Mouse (Mus musculus) midbrain, embryonic 11.5 days (tissue): ENCODE measurements at regions not wholly inside any gene's neighbourhood (a gene's known extent, or its start where the extent isn't known, plus 50 kb on each side); places are given as distances from the start of the nearest gene placed in this dataset.

Source experiments
- ATAC-seq: fragments of 200-750 bp; cut with Nextera tagmentation; 2 replicates; pipeline ENCODE4 v1.8.0; 2017; ENCODE audit warnings: moderate TSS enrichment, moderate library complexity; ENCODE audit not compliant: low FRiP score
- DNase-seq: peaks from one replicate; pipeline ENCODE4 v3.0.0; 2015; ENCODE audit warnings: low spot score; ENCODE audit errors: missing footprints
- H3K27ac ChIP-seq: fragments of 300-500 bp; sonication (generic); 2 replicates; pipeline ENCODE4 v1.5.1; 2014; ENCODE audit warnings: low read depth, low read length
- H3K27me3 ChIP-seq: fragments of 300-500 bp; sonication (generic); 2 replicates; pipeline ENCODE4 v1.6.1; 2014; ENCODE audit warnings: mild to moderate bottlenecking, low read length, moderate library complexity, mixed read lengths; ENCODE audit not compliant: control insufficient read depth, insufficient read depth
- H3K36me3 ChIP-seq: fragments of 300-500 bp; sonication (generic); 2 replicates; pipeline ENCODE4 v1.6.1; 2014; ENCODE audit warnings: mild to moderate bottlenecking, low read length, moderate library complexity, mixed read lengths; ENCODE audit not compliant: control insufficient read depth, insufficient read depth
- H3K4me1 ChIP-seq: fragments of 300-500 bp; sonication (generic); 2 replicates; pipeline ENCODE4 v1.6.1; 2014; ENCODE audit warnings: low read length; ENCODE audit not compliant: control insufficient read depth, insufficient read depth
- H3K4me2 ChIP-seq: fragments of 300-500 bp; sonication (generic); 2 replicates; pipeline ENCODE4 v1.6.1; 2014; ENCODE audit warnings: mild to moderate bottlenecking, moderate library complexity
- H3K4me3 ChIP-seq: fragments of 300-500 bp; sonication (generic); 2 replicates; pipeline ENCODE4 v1.5.1; 2014; ENCODE audit warnings: low read depth, low read length
- H3K9ac ChIP-seq: fragments of 300-500 bp; sonication (generic); 2 replicates; pipeline ENCODE4 v1.6.1; 2014; ENCODE audit warnings: low read length
- H3K9me3 ChIP-seq: fragments of 300-500 bp; sonication (generic); 2 replicates; pipeline ENCODE4 v1.6.1; 2016; ENCODE audit warnings: low read length; ENCODE audit not compliant: control insufficient read depth
- WGBS: fragments of 180-500 bp; shearing (Covaris S2); extraction: QIAGEN DNeasy Blood & Tissue Kit; methylation state at CpG from one replicate; pipeline ENCODE4 v1.1.7; 2014; 5-methylcytosine and 5-hydroxymethylcytosine counted together

DNA sequence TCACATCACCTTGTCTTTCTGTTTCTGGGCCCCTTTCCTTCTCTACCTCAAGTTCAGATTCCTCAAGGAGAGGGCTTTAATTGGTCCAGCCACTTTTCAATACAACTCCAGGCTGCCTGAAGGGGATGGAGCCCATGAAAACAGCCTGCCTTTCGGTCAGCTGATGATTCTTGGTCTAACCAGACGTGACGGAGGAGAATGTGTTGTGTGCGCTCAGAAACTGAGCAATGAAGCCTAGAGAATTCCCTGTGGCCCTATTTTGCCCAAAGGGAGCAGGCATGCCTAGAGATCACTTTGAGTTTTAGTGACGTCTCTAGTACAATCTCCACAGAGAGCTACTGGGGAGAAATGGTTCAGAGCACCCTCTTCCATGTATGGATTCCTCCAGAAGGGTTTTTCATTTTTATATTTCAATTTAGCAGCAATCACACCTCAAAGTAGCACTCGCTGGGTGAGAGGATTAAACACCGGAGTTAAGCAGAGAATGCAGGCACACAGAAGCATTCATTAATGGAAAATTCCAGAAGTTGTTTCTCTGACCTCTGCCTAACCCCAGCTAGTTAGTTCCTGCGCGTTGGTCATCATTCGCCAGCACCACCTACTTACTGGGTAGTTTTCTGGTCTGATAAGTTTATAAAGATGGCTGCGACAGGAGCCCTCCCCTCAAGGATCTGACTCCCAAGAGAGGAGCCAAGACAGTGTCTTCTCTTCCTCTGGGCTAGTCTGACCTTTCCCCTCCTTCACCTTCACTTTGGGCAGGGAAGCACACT is 58.8 kb upstream of the Egln3 start:
- H3K4me1 ChIP-seq = peaks cover 4% of the 10 kb centered on the region
- H3K4me2 ChIP-seq = no peak overlapping the region
- no peaks in the 10 kb centered on the region for H3K36me3 ChIP-seq
- H3K9me3 ChIP-seq = no peaks in the 10 kb centered on the region
- no peak overlapping the region for H3K4me3 ChIP-seq
- WGBS = 77% methylated on average over 11 of the region's 11 CpGs
- no peak for DNase-seq
- no peak overlapping the region for H3K27ac ChIP-seq
- no peak overlapping the region for H3K9ac ChIP-seq
- no peaks in the 10 kb centered on the region for H3K27me3 ChIP-seq
- ATAC-seq = no peak

DNA sequence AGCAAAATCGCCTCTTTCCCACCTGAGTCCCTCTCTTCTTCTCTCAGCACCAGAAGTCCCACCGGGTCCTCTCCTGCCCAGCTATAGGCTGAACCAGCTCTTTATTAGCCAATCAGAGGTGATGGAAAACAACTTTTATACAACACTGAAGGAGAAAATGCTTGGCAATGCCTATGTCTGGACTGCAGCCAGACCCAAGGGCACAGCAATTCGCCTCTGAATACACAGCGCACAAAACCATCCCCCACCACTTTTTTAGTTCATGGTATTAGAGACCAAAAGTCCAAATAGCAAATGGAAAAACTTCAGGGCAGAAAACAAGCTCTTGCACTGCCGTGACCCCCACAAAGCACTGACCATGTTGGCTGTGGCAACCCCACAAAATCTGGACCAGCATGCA is 57.8 kb upstream of the Egln3 start:
- no peak for ATAC-seq
- Histone ChIP-seq H3K4me2 (no peak overlapping the region), H3K36me3 (no peaks in the 10 kb centered on the region), H3K9me3 (no peaks in the 10 kb centered on the region), H3K4me3 (no peak overlapping the region), H3K27me3 (no peaks in the 10 kb centered on the region), H3K9ac (no peak overlapping the region), H3K4me1 (peaks cover 4% of the 10 kb centered on the region), H3K27ac (no peak overlapping the region)
- WGBS = 92% methylated on average over 5 of the region's 5 CpGs
- no peak for DNase-seq

DNA sequence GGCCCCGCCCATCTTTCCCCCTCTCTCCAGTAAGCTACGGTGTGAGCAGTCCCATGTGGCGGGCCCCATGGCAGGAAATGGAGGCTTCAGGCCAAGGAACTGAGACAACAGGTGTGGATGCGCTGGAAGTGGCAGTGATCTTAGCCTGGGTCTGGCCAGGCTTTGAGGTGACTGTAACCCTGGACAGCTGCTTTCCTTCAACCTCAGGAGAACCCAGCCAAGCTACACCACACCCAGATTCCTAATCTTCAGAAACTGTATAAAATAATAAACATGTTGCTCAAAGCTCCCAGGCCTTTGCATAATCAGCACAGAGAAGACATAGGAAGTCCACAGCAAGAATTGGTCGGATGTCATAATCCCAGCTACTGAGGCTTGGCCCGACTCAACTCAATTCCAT is 56.8 kb upstream of the Egln3 start:
- WGBS = 74% methylated on average over 6 of the region's 6 CpGs
- peaks cover 4% of the 10 kb centered on the region for H3K4me1 ChIP-seq
- no peaks in the 10 kb centered on the region for H3K36me3 ChIP-seq
- no peaks in the 10 kb centered on the region for H3K9me3 ChIP-seq
- no peak overlapping the region for H3K9ac ChIP-seq
- no peak for ATAC-seq
- no peaks in the 10 kb centered on the region for H3K27me3 ChIP-seq
- H3K27ac ChIP-seq = no peak overlapping the region
- H3K4me3 ChIP-seq = no peak overlapping the region
- no peak overlapping the region for H3K4me2 ChIP-seq
- no peak for DNase-seq

DNA sequence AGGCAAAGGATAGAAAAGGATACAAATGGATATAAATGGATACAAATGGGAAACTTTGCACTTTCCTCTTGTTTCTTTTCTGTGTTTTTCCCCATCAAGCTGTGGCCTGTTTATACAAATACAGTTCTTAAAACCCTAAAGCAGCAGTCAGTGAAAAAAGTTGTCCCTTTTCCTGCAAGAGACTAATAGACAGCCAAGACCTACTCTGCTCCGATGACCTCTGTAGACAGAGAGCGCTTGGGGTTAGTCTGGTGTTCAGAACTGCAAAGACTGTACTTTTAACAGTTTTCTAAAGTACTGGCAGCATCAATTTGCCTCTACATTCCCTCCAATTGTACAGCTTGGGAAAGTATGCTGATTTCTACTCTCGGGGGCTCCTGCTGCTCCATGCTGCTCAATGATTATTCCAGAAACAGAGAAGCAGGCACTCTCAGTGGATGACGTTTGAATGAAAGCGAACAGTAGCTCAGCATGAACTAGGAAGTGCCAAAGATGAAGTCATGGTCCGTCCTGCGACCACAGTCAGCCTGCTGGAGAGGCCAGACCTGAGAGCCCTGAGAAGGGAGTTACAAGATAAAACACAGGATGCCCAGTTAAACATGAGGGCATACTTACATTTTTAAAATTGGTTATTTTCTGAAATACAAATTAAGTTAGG is 54.2 kb upstream of the Egln3 start:
- Histone ChIP-seq H3K36me3 (no peaks in the 10 kb centered on the region), H3K27ac (no peak overlapping the region), H3K4me1 (no peaks in the 10 kb centered on the region), H3K27me3 (no peaks in the 10 kb centered on the region), H3K9ac (no peak overlapping the region), H3K4me2 (no peak overlapping the region), H3K9me3 (no peaks in the 10 kb centered on the region), H3K4me3 (no peak overlapping the region)
- WGBS = 61% methylated on average over 7 of the region's 7 CpGs
- DNase-seq (no peak), ATAC-seq (no peak)

DNA sequence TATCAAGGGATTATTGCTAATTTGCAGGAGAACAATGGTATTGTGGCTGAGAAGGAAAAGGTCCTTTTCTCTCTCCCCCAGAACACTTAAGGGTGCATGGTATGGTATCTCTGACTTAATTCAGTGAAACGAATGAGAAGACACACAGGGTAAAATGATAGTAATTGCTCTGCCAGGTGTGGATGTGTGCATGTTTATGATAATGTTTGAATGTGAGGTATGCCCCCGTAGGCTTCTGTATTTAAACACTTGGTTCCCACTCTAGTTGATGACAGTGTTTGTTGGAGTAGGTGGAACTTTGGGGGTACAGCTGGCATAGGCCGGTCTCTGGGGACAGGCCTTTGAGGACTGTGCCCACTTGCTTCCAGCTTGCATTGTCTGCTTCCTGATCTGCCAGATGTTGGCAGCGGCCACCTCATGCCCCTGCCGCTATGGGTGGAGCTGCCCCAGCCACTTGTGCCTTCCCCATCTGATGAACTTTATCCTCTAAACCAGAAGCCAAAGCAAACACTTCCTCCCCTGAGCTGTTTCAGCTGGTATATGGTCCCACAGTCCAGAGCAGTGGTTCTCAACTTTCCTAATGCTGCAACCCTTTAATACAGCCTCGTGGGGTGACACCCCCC is 53.0 kb upstream of the Egln3 start:
- ATAC-seq (no peak), DNase-seq (no peak)
- no peaks in the 10 kb centered on the region for H3K27me3 ChIP-seq
- no peaks in the 10 kb centered on the region for H3K36me3 ChIP-seq
- H3K9me3 ChIP-seq = no peaks in the 10 kb centered on the region
- WGBS = 84% methylated on average over 6 of the region's 6 CpGs
- H3K4me3 ChIP-seq = no peak overlapping the region
- H3K27ac ChIP-seq = no peak overlapping the region
- H3K9ac ChIP-seq = no peak overlapping the region
- H3K4me2 ChIP-seq = no peak overlapping the region
- no peaks in the 10 kb centered on the region for H3K4me1 ChIP-seq
